Mouse (Mus musculus) intestine, postnatal 0 days (tissue): Measurements from ENCODE around the gene Arsg. TPM values are rescaled to one million over a fixed set of nuclear protein-coding genes. Genes with fewer than 3 reads are reported as not detected.

Experiments
- ATAC-seq: fragments of 200-750 bp; cut with Nextera tagmentation; 2 replicates; pipeline ENCODE4 v1.8.0; 2017; ENCODE audit warnings: mild to moderate bottlenecking, moderate TSS enrichment, moderate library complexity
- H3K27ac ChIP-seq: fragments of 300-500 bp; sonication (generic); 2 replicates; pipeline ENCODE4 v1.5.1; 2014; ENCODE audit warnings: mild to moderate bottlenecking, low read depth, low read length, moderate library complexity
- H3K27me3 ChIP-seq: fragments of 300-500 bp; sonication (generic); replicated peaks from 2 replicates; pipeline ENCODE4 v1.6.1; 2014; ENCODE audit warnings: low read length, mixed read lengths; ENCODE audit not compliant: control insufficient read depth, insufficient read depth
- H3K36me3 ChIP-seq: fragments of 300-500 bp; sonication (generic); 2 replicates; pipeline ENCODE4 v1.6.1; 2014; ENCODE audit warnings: mild to moderate bottlenecking, moderate library complexity; ENCODE audit not compliant: control insufficient read depth, insufficient read depth
- H3K4me1 ChIP-seq: fragments of 300-500 bp; sonication (generic); replicated peaks from 2 replicates; pipeline ENCODE4 v1.6.1; 2014; ENCODE audit warnings: antibody characterized with exemption, low read length, mixed read lengths; ENCODE audit not compliant: control insufficient read depth, insufficient read depth
- H3K4me2 ChIP-seq: fragments of 300-500 bp; sonication (generic); replicated peaks from 2 replicates; pipeline ENCODE4 v1.6.1; 2014; ENCODE audit warnings: low read depth, mild to moderate bottlenecking, moderate library complexity
- H3K4me3 ChIP-seq: fragments of 300-500 bp; sonication (generic); 2 replicates; pipeline ENCODE4 v1.5.1; 2014; ENCODE audit warnings: low read depth, low read length
- H3K9ac ChIP-seq: fragments of 300-500 bp; sonication (generic); 2 replicates; pipeline ENCODE4 v1.6.1; 2014; ENCODE audit warnings: mild to moderate bottlenecking, low read depth, low read length
- H3K9me3 ChIP-seq: fragments of 300-500 bp; sonication (generic); 2 replicates; pipeline ENCODE4 v1.6.1; 2016; ENCODE audit warnings: mixed run types; ENCODE audit not compliant: control insufficient read depth
- CTCF ChIP-seq: sonication (generic); IDR thresholded peaks from 2 replicates; pipeline ENCODE4 v1.5.1; 2016; ENCODE audit warnings: low read depth, mild to moderate bottlenecking, control low read depth, antibody characterized with exemption, moderate library complexity
- WGBS: fragments of 180-500 bp; shearing (Covaris S2); extraction: QIAGEN DNeasy Blood & Tissue Kit; methylation state at CpG from one replicate; pipeline ENCODE4 v1.1.7; 2014; 5-methylcytosine and 5-hydroxymethylcytosine counted together
- polyA plus RNA-seq: library from polyadenylated mRNA; unstranded; fragments of >200 nt; fragmentation: Nextera tagmentation; extraction: Ambion mirVana; gene quantifications from 2 replicates; pipeline ENCODE4 v1.2.1, GENCODE M21; 2015

Gene Arsg
- polyA plus RNA-seq, 1 experiment from 2014 or later = 50.9 TPM

GRCm38 (mm10) chr11:109598778-109599570 is 125.8 kb downstream of the Arsg start:
- Histone ChIP-seq H3K9ac (no peak overlapping the region), H3K36me3 (peaks cover 60% of the 10 kb centered on the region), H3K9me3 (no peaks in the 10 kb centered on the region), H3K27me3 (no peaks in the 10 kb centered on the region), H3K4me1 (no peaks in the 10 kb centered on the region), H3K4me2 (no peak overlapping the region), H3K4me3 (no peak overlapping the region), H3K27ac (no peak overlapping the region)
- 90% methylated on average over 12 of the region's 12 CpGs for WGBS
- ATAC-seq = no peak
- peak; percentile 48 for TF ChIP-seq CTCF

- Histone ChIP-seq H3K27ac (no peak overlapping the region), H3K9ac (no peak overlapping the region), H3K4me3 (no peak overlapping the region), H3K4me2 (no peak overlapping the region), H3K9me3 (no peaks in the 10 kb centered on the region), H3K27me3 (no peaks in the 10 kb centered on the region), H3K4me1 (peaks cover 10% of the 10 kb centered on the region), H3K36me3 (peaks cover 15% of the 10 kb centered on the region)
- TF ChIP-seq CTCF = no peak
- WGBS = 81% methylated on average over 6 of the region's 6 CpGs
- ATAC-seq = no peak
These were observed 134.4 kb downstream of the Arsg start for GRCm38 (mm10) chr11:109607600-109607999.

GRCm38 (mm10) chr11:109608976-109609625 is 135.9 kb downstream of the Arsg start:
- ATAC-seq = no peak
- no peak overlapping the region for H3K4me3 ChIP-seq
- peaks cover 4% of the 10 kb centered on the region for H3K36me3 ChIP-seq
- H3K4me2 ChIP-seq = peak overlapping the region; percentile 87; the same call in 1 of the 2 replicates
- WGBS = 58% methylated on average over 6 of the region's 6 CpGs
- peaks cover 10% of the 10 kb centered on the region for H3K4me1 ChIP-seq
- TF ChIP-seq CTCF = no peak
- H3K27ac ChIP-seq = no peak overlapping the region
- H3K9me3 ChIP-seq = no peaks in the 10 kb centered on the region
- no peaks in the 10 kb centered on the region for H3K27me3 ChIP-seq
- no peak overlapping the region for H3K9ac ChIP-seq

GRCm38 (mm10) chr11:109610046-109610794 is 137.0 kb downstream of the Arsg start:
- H3K4me3 ChIP-seq = peak overlapping the region; percentile 89
- no peak for TF ChIP-seq CTCF
- ATAC-seq = no peak
- peak overlapping the region; percentile 87 for H3K4me2 ChIP-seq
- H3K27ac ChIP-seq = peak overlapping the region; percentile 35; the same call in 1 of the 2 replicates
- H3K4me1 ChIP-seq = peaks cover 10% of the 10 kb centered on the region
- H3K9me3 ChIP-seq = no peaks in the 10 kb centered on the region
- no peaks in the 10 kb centered on the region for H3K36me3 ChIP-seq
- 11% methylated on average over 9 of the region's 9 CpGs for WGBS
- H3K27me3 ChIP-seq = no peaks in the 10 kb centered on the region
- H3K9ac ChIP-seq = peak overlapping the region; percentile 85

GRCm38 (mm10) chr11:109610795-109611302 is 137.7 kb downstream of the Arsg start:
- H3K9me3 ChIP-seq = no peaks in the 10 kb centered on the region
- H3K36me3 ChIP-seq = no peaks in the 10 kb centered on the region
- H3K4me1 ChIP-seq = peaks cover 10% of the 10 kb centered on the region
- peak; percentile 23 for ATAC-seq
- peak overlapping the region; percentile 87 for H3K4me2 ChIP-seq
- peak overlapping the region; percentile 85 for H3K9ac ChIP-seq
- peak; percentile 58 for TF ChIP-seq CTCF
- WGBS = 0% methylated on average over 26 of the region's 26 CpGs
- H3K27ac ChIP-seq = peak overlapping the region; percentile 90
- no peaks in the 10 kb centered on the region for H3K27me3 ChIP-seq
- peak overlapping the region; percentile 89 for H3K4me3 ChIP-seq
